Mouse (Mus musculus) bone marrow macrophage, adult 2 months (primary cell): ENCODE measurements around the gene St3gal2.

ENCODE experiments used
- CTCF ChIP-seq: IDR thresholded peaks from 2 replicates; pipeline ENCODE4 v1.5.1; 2012; ENCODE audit warnings: low read depth, mild to moderate bottlenecking, low read length, moderate library complexity
- POLR2A ChIP-seq: IDR thresholded peaks from 2 replicates; pipeline ENCODE4 v1.6.1; 2012; ENCODE audit warnings: mild to moderate bottlenecking, low read depth, low read length, borderline replicate concordance

- no peak for TF ChIP-seq POLR2A
- TF ChIP-seq CTCF, result no peak
Observed at GRCm38 (mm10) chr8:110892913-110893312, 26.8 kb upstream of the St3gal2 start.
